Mouse (Mus musculus): ENCODE results near the gene Cldn20.

Cldn20 gene

DNA sequence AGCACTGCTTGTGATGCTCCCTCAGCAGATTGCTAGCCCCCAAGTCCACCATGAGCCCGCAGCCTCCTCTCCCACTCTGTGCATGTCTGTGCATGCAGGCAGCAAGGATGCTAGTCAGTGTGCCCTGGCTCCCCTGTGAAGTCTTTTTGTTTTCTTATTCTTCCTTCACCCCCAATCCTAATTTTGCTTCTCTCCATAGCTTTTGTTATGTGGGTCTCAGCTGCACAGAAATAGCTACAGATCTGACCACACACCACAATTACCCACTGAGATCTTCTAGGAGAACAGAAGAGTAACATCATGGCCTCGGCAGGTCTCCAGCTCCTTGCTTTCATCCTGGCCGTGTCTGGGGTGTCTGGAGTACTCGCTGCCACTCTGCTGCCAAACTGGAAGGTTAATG is at the start of gene Cldn20:
Gene Cldn20 (plus strand): TSS at position 301 of the 400 bp plus-strand sequence.
- no peak for DNase-seq (ENCODE audit: low spot score in 2 of 2)

DNA sequence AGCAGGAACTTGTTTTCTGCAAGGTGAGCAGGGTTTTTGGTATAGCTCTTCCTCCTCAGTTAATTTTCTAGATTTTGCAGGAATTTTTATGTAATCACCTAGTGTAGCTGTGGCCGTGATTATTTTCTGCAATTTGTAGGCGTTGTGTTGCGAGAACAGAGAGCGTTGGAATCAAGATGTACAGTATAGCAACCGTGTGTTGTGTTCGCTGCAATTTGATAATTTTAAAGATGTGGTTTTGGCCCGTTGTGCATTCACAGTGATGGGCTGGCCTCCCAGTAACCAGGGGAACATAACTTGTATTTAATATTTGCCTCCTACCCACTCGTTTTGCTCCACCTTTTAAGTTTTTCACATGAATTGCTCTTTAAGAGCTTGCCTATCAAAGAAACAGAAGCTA is 49.3 kb upstream of the Cldn20 start:
- no peak for DNase-seq (ENCODE audit: low spot score in 2 of 2)

DNA sequence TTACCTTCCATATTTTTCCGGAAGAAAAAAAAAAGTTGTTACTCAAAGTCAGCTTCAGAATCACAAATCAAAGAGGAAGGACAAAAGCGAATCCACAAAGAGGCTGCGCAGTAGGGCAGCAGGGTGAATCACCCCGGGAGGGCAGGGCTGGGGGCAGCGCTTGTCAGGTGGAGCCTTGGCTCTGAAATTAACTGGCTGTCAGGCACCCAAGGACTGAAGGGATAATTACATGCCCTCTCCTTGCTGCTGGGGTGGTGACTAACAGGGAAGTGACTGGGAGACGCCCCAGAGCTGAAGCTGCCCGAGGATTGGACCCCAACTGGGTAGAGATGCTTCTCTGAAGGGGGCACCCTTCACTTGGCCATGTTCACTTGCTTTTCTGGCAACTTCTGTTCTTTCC is 46.5 kb upstream of the Cldn20 start:
- no peak for DNase-seq (ENCODE audit: low spot score in 2 of 2)

DNA sequence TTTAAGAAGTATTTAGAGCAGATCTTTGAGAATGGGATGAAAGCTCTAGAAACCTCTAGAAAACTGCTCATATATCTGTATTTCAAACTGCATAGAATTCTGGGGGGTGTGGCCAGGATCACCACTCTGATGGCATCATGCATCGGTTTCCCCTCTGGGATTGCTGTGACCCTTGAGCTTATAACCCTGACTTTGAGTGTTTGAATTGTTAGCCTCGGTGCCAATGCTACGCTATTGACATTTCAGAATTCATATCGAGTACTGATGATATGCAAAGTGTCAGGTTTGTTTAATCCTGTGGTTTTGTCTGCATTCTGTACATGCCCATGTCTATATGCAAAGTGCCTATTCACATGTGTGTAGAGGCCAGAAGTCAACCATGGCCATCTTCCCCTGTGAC is 45.1 kb upstream of the Cldn20 start:
- DNase-seq (ENCODE audit: low spot score in 2 of 2) = no peak

DNA sequence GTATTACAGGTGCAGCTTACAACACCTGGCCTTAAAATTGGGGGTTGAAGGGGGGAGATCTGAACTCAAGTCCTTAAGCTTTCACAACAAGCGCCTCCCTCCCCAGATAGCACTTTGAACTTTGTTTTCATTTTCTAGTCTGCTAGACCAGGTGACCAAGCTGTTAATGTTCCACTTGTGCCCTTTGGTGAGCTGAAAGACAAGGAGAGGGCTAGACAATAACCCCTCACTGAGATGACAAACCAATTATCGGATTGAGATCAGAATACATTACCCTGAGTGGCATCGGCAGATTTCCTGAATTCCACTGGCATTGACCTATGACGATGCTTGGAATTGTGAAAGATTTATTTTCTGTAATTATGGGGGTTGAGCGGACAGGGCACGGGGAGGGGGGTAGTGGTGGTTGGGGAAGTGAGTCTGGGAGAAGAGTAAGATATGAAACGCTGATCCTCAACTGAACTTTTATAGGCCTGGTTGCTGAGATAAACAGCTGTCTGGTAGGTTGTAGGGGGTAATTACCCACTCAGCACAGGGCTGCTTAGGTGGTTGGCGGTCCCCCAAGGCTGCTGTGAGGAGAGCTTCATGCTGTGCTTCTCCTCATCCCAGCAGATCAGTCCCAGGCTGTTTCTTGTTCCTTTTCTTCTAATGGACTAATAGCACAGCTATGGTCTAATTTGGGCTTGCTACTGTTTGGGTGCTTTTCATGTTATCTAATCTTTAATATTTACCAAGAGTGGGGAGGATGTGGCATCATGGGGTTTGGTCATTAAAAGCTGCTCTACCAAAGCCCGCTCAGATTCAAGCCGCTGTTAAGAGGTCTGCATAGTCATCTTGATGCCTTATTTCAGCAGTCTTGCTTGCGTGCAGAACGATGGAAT is 44.4 kb upstream of the Cldn20 start:
- DNase-seq (ENCODE audit: low spot score in 2 of 2) = no peak

DNA sequence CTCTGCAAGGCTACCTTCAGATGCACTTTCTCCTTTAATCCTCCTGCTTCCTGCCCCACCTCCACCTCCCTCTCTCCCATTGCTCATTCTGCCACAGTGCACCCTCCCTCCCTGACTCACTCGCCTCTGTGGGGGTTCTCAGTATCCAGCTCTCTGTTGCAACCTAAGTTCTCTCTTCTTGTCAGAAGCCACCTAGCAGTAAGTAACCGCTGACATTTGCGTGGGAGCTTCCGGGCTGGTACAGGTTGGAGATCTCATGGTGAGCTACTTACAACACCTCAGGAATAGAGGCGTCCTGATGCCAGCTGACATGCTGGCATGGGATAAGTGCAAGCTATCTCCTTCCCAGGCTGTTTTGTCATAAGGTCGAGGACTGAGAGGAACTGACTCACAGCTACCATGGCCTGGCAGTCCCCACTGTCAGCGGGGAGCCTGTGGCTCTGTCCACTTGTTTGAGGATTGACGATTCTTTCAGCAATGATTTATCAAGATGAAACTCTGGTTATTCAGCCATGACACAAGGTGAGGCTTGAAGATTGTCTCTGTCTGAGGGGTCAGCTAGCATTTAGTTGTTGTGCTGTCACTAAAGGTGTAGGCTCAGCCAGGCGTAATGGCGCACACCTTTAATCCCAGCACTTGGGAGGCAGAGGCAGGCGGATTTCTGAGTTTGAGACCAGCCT is 42.0 kb upstream of the Cldn20 start:
- DNase-seq (ENCODE audit: low spot score in 2 of 2) = no peak

DNA sequence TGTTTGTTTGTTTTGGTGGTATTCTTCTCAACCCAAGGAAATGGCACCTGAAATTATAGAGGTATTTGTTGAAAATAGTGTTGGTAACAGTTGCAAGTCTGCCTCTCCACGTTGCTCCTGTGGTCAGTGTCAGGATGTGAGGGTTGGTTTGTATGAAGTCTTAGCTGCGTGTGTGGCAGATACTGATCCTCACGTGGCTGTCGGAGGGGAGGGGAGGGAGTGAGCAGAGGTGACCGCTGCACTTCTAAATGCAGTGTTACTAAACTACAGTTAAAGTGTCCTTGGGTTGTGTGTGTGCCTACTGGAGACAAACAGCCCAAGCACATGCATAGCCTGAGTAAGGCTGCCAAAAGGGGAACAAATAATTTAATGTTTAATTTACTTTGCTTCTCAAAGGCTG is 41.3 kb upstream of the Cldn20 start:
- DNase-seq (ENCODE audit: low spot score in 2 of 2) = no peak

DNA sequence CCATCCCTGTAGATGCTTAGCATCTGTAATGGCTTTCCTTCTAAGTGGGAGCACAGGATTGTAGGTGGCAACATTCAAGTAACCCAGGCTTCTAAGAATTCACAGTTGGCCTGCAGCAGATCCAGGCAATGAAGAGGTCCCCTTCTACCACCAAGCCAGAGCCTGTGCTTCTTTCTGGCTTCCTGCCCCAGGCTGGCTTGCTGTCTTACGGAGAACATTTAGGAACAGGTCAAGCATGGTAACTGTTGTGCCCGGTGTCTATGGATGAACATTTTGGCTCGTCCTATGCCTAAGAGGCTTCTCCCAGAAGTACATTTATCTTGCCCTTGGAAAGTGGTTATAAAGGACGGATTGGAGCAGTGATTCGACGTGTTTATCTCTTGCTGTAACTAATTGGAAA is 40.7 kb upstream of the Cldn20 start:
- no peak for DNase-seq (ENCODE audit: low spot score in 2 of 2)

DNA sequence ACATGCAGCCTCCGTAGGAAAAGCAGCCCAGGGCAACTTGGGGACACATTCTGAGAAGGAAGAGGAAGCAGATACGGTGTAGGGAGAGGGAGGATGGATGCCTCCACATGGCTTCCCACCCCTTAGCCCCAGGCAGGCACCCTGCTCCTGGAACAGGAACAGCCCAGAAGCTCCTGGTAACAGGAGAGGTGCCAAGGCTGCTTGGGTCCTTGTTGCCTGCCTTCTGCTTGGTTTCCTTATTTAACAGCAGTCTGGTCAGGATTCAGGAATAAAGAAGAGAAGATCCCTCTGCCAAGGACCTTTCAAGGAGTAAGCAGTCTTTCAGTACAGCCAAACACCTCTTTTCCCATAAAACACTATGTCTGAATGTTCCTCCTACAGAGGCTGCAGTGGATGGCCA is 36.8 kb upstream of the Cldn20 start:
- DNase-seq (ENCODE audit: low spot score in 2 of 2) = no peak

DNA sequence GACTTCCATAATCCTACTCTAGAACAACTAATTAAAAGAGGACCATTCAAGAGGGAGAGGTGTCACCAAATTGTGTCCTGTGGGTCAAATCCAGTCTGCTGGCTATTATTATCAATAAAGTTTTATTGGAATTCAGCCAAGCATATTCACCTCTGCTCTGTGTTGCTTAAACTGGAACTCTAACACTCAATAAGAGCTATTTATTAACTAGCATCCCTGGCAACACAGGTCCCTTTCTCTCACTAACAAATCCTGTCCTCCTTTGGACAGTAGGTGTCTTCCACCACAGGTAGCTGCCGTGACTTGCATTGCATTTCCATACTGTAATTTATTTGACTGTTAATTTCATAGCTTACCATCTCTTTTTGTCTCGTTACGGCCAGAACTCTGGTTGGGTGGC is 36.3 kb upstream of the Cldn20 start:
- DNase-seq (ENCODE audit: low spot score in 2 of 2) = no peak

DNA sequence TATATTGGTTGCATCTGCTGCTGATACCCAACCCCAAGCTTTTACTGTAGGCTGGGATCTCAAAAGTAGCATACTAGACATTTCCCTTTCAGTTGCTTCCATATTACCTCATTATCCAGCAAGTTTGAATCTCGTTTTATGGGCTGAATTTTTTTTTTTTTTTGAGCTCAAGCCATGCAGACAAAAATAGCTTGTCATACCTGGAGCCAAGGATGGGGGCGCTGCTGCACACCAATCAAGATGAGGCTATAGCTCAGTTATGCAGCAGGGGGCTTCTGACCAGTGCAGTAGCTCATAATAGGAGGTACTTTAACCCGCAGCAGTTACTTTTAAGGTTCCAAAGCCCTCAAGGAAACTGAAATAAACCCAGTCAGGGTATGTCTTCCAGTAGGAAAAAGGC is 34.3 kb upstream of the Cldn20 start:
- peak in 1 of 2 experiments; percentile 61 for DNase-seq (ENCODE audit: low spot score in 2 of 2)

DNA sequence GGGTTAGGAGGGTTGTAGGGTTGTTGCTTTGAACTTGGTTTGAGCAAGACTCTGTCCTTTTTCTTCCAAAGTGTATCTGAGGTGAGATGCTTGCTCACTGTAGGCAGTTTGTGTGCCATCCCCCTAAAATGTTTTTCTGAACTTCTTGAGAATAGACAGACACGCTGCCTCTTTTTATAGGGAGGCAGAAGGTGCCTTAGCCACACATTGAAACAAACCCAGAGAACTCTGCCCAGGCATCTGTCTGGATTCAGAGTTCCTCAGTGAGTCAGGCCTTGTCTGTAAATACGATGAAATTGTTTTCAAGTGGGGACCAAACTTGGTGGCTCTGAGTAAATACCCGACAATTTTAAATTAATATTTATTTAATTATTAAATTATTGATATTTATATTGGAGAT is 33.8 kb upstream of the Cldn20 start:
- no peak for DNase-seq (ENCODE audit: low spot score in 2 of 2)

DNA sequence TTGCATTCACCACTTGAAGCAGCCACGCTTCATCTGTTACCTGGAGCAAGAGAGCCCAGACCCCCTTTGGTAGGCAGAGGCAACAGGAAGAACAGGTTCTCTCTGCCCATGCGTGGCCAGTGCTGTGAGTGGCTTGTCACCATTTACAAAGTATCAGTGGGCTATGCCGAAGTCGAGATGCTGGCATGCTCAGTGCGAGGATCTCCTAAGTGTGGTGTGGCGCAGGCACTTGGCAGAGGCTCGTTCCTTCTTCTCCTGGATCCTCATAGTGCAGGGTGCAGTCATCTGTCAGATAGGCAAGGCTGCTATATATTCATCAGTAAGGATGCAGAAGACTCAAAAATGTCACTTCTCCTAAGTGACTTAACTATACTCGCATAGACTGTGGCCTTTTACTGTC is 32.9 kb upstream of the Cldn20 start:
- DNase-seq (ENCODE audit: low spot score in 2 of 2) = no peak

DNA sequence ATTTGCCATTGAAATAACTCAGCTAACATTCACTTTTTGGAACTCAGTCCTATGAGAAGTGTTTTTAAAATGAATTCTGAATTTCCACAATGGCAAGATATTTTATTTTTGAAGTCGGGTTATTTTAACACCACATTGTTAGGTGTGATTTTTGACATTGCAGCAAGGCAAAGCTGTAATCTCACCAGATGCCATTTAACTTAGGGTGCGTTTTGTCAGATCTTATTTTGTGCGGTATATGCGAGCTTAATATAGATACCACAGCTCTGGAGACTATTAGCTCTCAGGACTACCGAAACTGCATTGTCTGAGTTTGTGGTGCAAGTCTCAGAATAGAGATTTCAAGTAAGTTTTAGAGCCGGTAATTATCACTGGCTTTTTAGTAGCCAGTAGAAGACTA is 32.3 kb upstream of the Cldn20 start:
- DNase-seq (ENCODE audit: low spot score in 2 of 2) = no peak

DNA sequence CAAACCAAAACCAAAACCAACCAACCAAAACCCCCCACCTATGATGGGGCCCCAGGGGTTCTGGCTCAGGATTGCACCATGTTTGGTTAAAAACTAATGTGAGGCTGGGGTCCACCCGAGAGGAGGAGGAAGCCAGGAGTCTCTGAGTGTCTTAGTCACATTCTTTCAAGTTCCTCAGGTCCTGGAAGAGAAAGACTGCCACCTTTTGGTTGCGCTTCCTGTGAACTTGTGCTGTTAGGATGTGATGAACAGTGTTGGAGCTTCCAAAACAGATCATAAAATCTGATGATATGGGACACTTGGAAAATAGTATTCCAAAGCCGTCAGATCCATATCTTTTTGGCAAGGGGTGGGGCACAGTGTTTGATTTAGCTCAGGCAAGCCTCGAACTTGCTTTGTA is 31.4 kb upstream of the Cldn20 start:
- no peak for DNase-seq (ENCODE audit: low spot score in 2 of 2)

DNA sequence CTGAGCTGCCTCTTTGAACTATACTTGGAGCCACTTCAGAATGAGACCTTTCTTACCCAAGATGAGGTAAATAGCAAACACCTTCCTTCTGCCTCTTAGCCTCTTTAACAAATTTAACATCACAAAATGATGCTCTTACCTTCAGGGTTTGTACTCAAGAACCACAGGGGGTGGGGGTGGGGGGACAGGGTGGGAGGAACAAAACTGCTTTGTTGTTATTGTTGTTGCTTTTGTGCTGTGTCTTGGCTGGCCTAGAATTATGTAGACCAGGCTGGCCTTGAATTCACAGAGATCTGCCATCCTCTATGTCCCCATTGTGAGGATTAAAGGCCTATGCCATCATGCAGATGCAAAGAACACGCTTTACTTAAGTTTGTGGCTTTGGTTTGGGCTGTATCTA is 26.6 kb upstream of the Cldn20 start:
- no peak for DNase-seq (ENCODE audit: low spot score in 2 of 2)

DNA sequence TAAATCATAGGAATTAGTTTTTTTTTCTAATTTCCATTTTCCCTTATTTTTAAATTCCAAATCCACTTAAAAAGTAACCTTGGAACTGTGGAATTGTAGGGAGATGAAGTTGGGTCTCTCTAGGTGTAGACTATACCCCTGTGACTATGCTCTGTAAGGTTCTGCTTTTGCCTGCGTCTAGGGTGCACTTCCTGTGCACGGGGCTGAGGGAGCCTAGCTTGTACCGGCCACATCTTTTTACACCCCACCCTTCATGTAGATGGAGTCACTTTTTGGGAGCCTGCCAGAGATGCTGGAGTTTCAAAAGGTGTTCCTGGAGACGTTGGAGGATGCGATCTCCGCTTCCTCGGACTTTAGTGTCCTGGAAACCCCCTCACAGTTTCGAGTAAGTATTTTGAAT is 25.8 kb upstream of the Cldn20 start:
- DNase-seq (ENCODE audit: low spot score in 2 of 2) = no peak

DNA sequence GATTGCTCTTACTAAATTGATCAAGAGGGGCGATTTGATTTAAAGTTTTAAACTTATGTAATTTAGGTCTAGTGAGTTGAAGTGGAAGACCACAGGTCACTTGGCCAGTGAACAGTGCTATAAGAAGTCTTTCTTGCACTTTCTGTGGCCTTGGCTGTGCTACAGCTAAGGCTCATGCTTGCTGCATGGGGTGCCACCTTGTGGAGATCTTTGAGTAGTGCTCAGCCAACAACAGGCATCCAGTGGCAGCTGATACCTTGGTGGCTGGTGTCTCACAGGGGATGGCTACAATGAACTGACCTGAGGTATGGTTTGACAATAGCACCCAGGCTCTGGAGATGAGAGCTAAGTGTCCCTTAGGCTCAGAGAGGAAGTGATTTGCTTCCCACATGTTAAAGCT is 22.5 kb upstream of the Cldn20 start:
- DNase-seq (ENCODE audit: low spot score in 2 of 2) = peak; percentile 45 to 67

DNA sequence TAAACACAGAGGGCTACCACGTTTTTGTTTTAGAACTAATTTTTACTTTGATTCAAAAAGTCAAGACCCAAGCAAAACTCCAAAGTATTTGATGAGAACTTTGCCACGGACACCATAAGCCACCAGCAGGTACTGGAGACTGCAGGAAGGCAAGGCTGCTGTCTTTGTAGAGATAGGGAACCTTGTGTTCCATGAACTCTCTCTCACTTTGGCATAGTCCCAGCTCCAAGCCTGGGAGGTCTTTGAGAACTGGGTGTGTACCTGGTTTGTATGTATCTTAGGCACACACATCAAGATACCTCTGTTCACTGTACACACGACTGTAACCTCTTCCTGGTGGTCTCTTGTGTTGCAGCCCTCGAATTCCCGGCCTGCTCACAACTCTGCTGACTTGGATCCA is 18.0 kb upstream of the Cldn20 start:
- DNase-seq (ENCODE audit: low spot score in 2 of 2) = no peak

DNA sequence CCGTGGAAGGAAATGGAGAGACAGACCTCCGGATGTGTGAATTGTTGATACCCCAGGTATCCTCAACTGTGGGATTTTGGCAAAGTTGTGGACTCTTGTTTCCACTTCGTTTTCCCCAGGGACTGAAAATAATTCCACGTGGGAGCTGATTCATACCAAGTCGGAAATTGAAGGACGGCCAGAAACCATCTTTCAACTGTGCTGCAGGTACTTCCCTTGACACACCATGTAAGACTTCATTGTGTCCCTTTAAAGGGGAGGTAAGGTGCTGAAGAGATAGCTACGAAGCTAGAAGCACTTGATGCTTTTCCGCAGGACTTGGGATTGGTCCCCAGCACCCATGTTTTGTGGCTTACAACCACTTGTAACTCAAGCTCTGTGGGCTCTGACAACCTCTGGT is 16.5 kb upstream of the Cldn20 start:
- DNase-seq (ENCODE audit: low spot score in 2 of 2) = no peak

DNA sequence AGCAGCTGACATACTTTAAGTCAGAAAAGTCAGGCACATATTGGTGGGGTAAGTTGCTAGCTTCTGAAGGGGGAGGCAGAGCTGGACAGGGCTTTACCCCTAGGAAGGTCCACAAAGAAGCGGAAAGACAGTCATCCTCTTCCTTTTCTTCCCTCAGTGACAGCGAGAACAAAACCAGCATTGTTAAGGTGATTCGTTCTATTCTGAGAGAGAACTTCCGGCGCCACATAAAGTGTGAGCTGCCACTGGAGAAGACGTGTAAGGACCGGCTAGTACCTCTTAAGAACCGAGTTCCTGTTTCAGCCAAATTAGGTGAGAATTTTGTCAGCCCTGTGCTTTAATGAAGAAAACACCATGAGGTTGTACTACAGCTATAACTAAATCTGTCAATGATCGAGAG is 15.9 kb upstream of the Cldn20 start:
- DNase-seq (ENCODE audit: low spot score in 2 of 2) = no peak

DNA sequence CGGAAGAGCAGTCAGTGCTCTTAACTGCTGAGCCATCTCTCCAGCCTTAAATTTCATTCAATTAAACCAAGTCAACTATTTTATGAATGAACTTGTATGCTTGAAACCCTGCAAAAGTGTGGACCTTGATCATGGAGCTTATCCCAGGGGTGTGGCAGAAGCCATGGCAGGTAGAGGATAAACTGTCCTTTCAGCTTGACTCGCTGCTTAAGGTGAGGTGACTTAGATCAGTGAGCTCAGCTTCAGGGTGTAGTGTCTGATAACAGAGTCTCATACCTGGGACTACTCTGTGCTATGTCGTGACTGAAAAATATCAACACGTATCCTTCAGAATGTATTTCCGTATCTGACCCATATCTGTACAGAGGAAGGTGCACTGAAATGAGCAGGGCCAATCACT is 12.0 kb upstream of the Cldn20 start:
- no peak for DNase-seq (ENCODE audit: low spot score in 2 of 2)

DNA sequence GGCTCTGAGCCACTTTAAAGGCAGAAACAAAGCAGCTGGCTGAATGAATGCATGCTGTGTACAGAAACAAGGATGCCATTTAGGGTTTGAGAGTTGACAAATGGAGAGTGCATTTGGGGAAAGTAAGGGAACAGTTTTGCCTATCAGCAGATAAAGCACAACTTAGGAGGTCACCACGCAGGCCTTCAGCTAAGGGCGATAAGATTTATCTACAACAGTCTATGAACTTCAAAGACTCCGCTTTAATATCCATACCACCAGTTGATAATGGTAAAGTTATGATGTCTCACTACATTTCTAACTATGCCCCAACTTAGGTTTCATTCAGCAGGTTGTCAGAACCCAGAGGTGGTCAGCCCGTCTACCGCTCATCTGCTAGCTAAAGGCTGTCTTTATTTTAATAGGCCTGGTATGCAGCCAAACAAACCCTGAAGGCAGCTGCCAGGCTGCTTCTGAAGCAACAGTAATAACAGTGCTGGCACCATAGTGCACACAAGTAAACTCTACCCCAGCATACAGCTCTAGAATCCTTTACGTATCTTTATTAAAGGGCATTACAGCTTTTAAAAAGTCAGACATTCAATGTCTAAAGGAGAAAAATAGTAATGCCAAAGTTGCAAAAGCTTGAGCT is 4.4 kb upstream of the Cldn20 start:
- no peak for DNase-seq (ENCODE audit: low spot score in 2 of 2)

Measured in cerebellum, postnatal 4 days (tissue).